Mouse (Mus musculus): ENCODE data around the gene Cog5. TPM values are rescaled to one million over a fixed set of nuclear protein-coding genes. Genes with fewer than 3 reads are reported as not detected.

Cog5 gene
- polyA plus RNA-seq, 1 experiment from 2014 or later, result 29.9 TPM

DNA sequence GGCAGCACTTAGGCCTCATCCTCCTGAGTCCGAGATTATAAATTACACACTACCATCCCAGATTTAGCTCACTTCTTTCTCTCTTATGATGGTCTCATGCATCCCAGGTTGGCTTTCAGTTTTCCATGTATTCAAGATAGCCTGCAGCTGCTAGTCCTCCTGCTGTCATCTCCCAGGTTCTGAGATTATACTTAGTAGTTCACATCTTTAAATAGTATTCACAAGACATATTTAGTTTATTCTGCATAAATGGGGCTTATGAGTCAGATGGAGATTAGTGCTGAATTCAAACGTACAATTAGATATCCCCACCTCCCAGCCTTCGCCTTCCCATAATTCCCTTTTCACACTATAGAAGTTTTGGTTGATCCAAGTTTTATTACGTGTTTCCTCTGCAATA lies 222.1 kb downstream of the Cog5 start:
- no peak for ATAC-seq (ENCODE audit: insufficient number of reproducible peaks, low FRiP score, low TSS enrichment, low read depth)
- Histone ChIP-seq H3K9me3 (no peaks in the 10 kb centered on the region), H3K4me1 (no peaks in the 10 kb centered on the region), H3K9ac (no peak overlapping the region), H3K27me3 (no peaks in the 10 kb centered on the region), H3K36me3 (no peaks in the 10 kb centered on the region), H3K27ac (no peak overlapping the region), H3K4me3 (no peak overlapping the region), H3K4me2 (no peak overlapping the region)
- WGBS, result 88% methylated on average over 4 of the region's 4 CpGs

DNA sequence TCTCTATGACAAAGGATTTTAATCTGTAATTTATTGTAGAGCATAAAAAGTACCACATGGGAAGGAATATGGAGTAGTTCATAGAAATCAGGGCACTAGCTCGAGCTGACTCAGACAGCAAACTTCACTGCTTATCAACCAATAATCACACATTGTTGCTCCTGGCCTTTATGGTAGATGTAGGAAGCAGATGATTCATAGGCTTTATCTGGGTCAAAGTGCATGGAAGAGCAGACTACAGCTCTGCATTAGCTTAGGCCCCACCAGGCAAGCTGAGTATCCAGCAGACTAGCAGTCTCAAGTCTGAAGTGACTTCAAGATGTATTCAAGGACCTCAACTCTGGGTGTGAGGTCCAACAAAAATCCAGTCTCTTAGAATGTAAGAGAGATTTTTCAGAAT lies 228.1 kb downstream of the Cog5 start:
- 72% methylated on average over 1 of the region's 1 CpGs for WGBS
- Histone ChIP-seq H3K4me1 (no peaks in the 10 kb centered on the region), H3K4me3 (no peak overlapping the region), H3K9ac (no peak overlapping the region), H3K9me3 (no peaks in the 10 kb centered on the region), H3K27ac (no peak overlapping the region), H3K27me3 (no peaks in the 10 kb centered on the region), H3K36me3 (peaks cover 15% of the 10 kb centered on the region), H3K4me2 (no peak overlapping the region)
- no peak for ATAC-seq (ENCODE audit: insufficient number of reproducible peaks, low FRiP score, low TSS enrichment, low read depth)

- H3K4me3 ChIP-seq, result no peak overlapping the region
- H3K36me3 ChIP-seq, result peaks cover 22% of the 10 kb centered on the region
- no peak overlapping the region for H3K4me2 ChIP-seq
- H3K9ac ChIP-seq, result no peak overlapping the region
- 89% methylated on average over 4 of the region's 4 CpGs for WGBS
- H3K9me3 ChIP-seq, result no peaks in the 10 kb centered on the region
- no peaks in the 10 kb centered on the region for H3K27me3 ChIP-seq
- no peaks in the 10 kb centered on the region for H3K4me1 ChIP-seq
- no peak overlapping the region for H3K27ac ChIP-seq
- ATAC-seq (ENCODE audit: insufficient number of reproducible peaks, low FRiP score, low TSS enrichment, low read depth), result no peak
Measured at GRCm38 (mm10) chr12:31884365-31884764, 229.7 kb downstream of the Cog5 start.

DNA sequence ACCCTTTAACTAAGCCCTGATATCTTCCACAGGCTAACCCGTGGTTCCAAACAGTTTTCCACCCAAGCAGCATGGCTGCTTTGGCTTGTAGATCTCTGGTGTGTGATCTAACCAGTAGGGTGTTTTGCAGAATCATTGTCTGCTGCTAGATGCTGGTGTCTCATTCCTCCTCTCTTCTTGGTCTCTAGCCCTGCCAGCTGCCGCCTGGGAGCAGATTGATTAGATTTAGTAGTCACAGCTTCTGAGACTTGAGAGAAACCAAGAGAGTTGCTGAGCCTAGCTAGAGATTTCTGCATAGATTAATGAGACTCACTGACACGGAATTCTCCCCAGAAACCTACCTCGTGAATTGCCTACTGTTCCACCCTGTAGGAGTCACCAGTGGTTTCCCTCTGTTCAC lies 230.4 kb downstream of the Cog5 start:
- 83% methylated on average over 4 of the region's 4 CpGs for WGBS
- no peak overlapping the region for H3K4me2 ChIP-seq

DNA sequence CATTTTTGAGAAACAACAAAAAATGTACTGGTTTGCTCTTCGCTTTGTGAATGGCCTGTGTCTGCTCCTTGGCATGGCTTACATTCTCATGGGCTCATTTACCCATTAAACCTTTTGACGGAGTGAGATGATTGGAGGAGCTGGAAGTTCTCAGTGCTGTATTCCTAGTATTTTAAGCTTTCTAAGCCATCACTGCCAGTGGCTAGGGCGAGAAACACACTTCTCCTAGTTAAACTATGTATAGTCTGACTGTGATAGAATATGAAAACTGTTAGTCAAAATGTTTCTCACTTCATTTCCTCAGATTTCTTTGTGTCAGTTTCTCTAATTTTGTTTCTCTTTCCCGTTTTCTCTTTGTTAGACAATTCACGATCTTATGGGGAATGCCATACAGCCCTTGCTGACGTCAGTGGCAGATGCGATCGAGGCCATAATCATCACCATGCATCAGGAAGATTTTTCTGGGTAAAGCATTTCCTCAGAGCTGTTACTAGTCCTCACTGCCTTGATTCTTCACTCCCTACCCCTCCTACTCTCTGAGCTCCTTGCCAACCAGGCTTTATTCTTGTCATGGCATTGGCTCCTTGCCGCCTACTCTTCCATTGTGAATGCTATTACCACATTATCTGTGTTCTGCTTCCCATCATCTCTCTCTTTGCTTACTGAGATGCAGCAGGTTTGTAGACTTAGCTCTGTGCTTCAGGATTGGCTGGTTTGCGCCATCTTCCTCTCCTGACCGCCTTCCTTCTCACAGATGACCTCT lies 231.4 kb downstream of the Cog5 start:
- Histone ChIP-seq H3K4me3 (no peak overlapping the region), H3K27me3 (no peaks in the 10 kb centered on the region), H3K27ac (no peak overlapping the region), H3K36me3 (peaks cover 22% of the 10 kb centered on the region), H3K9ac (no peak overlapping the region), H3K4me2 (no peak overlapping the region), H3K9me3 (no peaks in the 10 kb centered on the region), H3K4me1 (no peaks in the 10 kb centered on the region)
- no peak for ATAC-seq (ENCODE audit: insufficient number of reproducible peaks, low FRiP score, low TSS enrichment, low read depth)
- 94% methylated on average over 11 of the region's 11 CpGs for WGBS

More for the DNA sequence above, 230.4 kb downstream of the Cog5 start:
- Histone ChIP-seq H3K27ac (no peak overlapping the region), H3K4me1 (no peaks in the 10 kb centered on the region), H3K9me3 (no peaks in the 10 kb centered on the region), H3K4me3 (no peak overlapping the region), H3K9ac (no peak overlapping the region), H3K27me3 (no peaks in the 10 kb centered on the region), H3K36me3 (peaks cover 22% of the 10 kb centered on the region)
- ATAC-seq (ENCODE audit: insufficient number of reproducible peaks, low FRiP score, low TSS enrichment, low read depth), result no peak

- H3K4me2 ChIP-seq, result no peak overlapping the region
- ATAC-seq (ENCODE audit: insufficient number of reproducible peaks, low FRiP score, low TSS enrichment, low read depth), result no peak
- H3K27me3 ChIP-seq, result no peaks in the 10 kb centered on the region
- H3K4me1 ChIP-seq, result no peaks in the 10 kb centered on the region
- H3K9ac ChIP-seq, result no peak overlapping the region
- no peak overlapping the region for H3K4me3 ChIP-seq
- no peaks in the 10 kb centered on the region for H3K9me3 ChIP-seq
- H3K36me3 ChIP-seq, result peaks cover 22% of the 10 kb centered on the region
- WGBS, result 63% methylated on average over 6 of the region's 6 CpGs
- H3K27ac ChIP-seq, result no peak overlapping the region
Measured at GRCm38 (mm10) chr12:31890685-31891084, 236.0 kb downstream of the Cog5 start.

DNA sequence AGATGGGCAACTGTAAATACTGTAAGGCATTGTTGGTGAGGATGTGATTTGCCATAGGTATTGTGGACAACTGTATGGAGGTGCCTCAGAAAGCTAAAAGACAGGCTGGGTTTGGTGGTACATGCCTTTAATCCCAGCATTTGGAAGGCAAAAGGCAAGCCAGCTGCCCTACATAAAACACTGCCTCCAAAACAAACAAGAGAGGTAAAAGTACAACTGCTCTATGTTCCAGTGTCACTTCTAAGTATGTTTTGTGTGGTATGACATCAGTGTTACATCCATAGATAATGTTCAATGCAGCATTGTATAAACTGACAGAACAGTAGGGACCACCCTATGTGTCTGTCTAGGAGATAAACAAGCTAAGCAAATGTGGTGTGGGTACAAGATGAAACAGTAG lies 237.4 kb downstream of the Cog5 start:
- Histone ChIP-seq H3K4me2 (no peak overlapping the region), H3K27ac (no peak overlapping the region), H3K27me3 (no peaks in the 10 kb centered on the region), H3K4me1 (peaks cover 8% of the 10 kb centered on the region; the same call in 1 of the 2 replicates), H3K4me3 (no peak overlapping the region), H3K9me3 (no peaks in the 10 kb centered on the region), H3K9ac (no peak overlapping the region), H3K36me3 (peaks cover 12% of the 10 kb centered on the region; the same call in 1 of the 2 replicates)
- no peak for ATAC-seq (ENCODE audit: insufficient number of reproducible peaks, low FRiP score, low TSS enrichment, low read depth)

DNA sequence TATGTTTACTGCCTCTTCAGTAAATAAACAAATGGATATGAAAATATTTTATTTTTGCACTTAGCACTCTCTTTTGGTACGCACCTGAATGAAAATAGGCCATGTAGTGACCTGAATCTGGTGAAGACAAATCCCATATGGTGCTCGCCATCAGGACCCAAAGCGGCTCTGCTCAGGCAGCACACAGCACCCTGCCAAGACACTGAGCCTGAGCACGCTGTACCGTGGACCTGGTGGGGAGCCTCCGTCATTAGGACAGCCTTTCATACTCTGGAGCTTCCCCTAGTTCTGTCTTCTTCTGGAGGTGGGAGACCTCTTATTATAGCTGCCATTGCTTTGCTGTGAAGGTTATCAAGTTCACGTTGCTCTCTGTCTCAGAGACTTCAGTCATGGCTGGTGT lies 238.1 kb downstream of the Cog5 start:
- ATAC-seq (ENCODE audit: insufficient number of reproducible peaks, low FRiP score, low TSS enrichment, low read depth), result no peak
- no peak overlapping the region for H3K9ac ChIP-seq

GRCm38 (mm10) chr12:31895095-31895734 lies 240.5 kb downstream of the Cog5 start:
- no peak for ATAC-seq (ENCODE audit: insufficient number of reproducible peaks, low FRiP score, low TSS enrichment, low read depth)
- H3K36me3 ChIP-seq, result no peaks in the 10 kb centered on the region; the same call in 1 of the 2 replicates
- no peaks in the 10 kb centered on the region for H3K27me3 ChIP-seq
- no peaks in the 10 kb centered on the region for H3K9me3 ChIP-seq
- H3K9ac ChIP-seq, result no peak overlapping the region
- peaks cover 9% of the 10 kb centered on the region; the same call in 1 of the 2 replicates for H3K4me1 ChIP-seq
- no peak overlapping the region for H3K4me3 ChIP-seq
- 50% methylated on average over 8 of the region's 8 CpGs for WGBS
- no peak overlapping the region for H3K27ac ChIP-seq
- no peak overlapping the region for H3K4me2 ChIP-seq

More for the DNA sequence above, 238.1 kb downstream of the Cog5 start:
- Histone ChIP-seq H3K4me2 (no peak overlapping the region), H3K9me3 (no peaks in the 10 kb centered on the region), H3K27me3 (no peaks in the 10 kb centered on the region), H3K36me3 (peaks cover 7% of the 10 kb centered on the region; the same call in 1 of the 2 replicates), H3K27ac (no peak overlapping the region), H3K4me3 (no peak overlapping the region), H3K4me1 (peaks cover 9% of the 10 kb centered on the region; the same call in 1 of the 2 replicates)
- 89% methylated on average over 7 of the region's 7 CpGs for WGBS

- no peaks in the 10 kb centered on the region for H3K9me3 ChIP-seq
- H3K4me1 ChIP-seq, result peaks cover 9% of the 10 kb centered on the region; the same call in 1 of the 2 replicates
- 32% methylated on average over 2 of the region's 2 CpGs for WGBS
- no peak overlapping the region for H3K4me2 ChIP-seq
- H3K27me3 ChIP-seq, result no peaks in the 10 kb centered on the region
- H3K36me3 ChIP-seq, result peaks cover 4% of the 10 kb centered on the region; the same call in 1 of the 2 replicates
- H3K27ac ChIP-seq, result no peak overlapping the region
- no peak for ATAC-seq (ENCODE audit: insufficient number of reproducible peaks, low FRiP score, low TSS enrichment, low read depth)
- no peak overlapping the region for H3K9ac ChIP-seq
- H3K4me3 ChIP-seq, result no peak overlapping the region
Measured at GRCm38 (mm10) chr12:31895888-31896287, 241.2 kb downstream of the Cog5 start.

- H3K4me3 ChIP-seq, result no peak overlapping the region
- WGBS, result 24% methylated on average over 5 of the region's 5 CpGs
- no peak overlapping the region for H3K27ac ChIP-seq
- no peak for ATAC-seq (ENCODE audit: insufficient number of reproducible peaks, low FRiP score, low TSS enrichment, low read depth)
- no peak overlapping the region for H3K9ac ChIP-seq
- no peak overlapping the region for H3K4me2 ChIP-seq
- H3K9me3 ChIP-seq, result no peaks in the 10 kb centered on the region
- peaks cover 4% of the 10 kb centered on the region; the same call in 1 of the 2 replicates for H3K36me3 ChIP-seq
- H3K4me1 ChIP-seq, result peaks cover 9% of the 10 kb centered on the region; the same call in 1 of the 2 replicates
- H3K27me3 ChIP-seq, result no peaks in the 10 kb centered on the region
Measured at GRCm38 (mm10) chr12:31896295-31896694, 241.6 kb downstream of the Cog5 start.

GRCm38 (mm10) chr12:31896986-31897385 lies 242.3 kb downstream of the Cog5 start:
- Histone ChIP-seq H3K36me3 (peaks cover 4% of the 10 kb centered on the region; the same call in 1 of the 2 replicates), H3K4me2 (no peak overlapping the region), H3K4me1 (peaks cover 9% of the 10 kb centered on the region; the same call in 1 of the 2 replicates), H3K27ac (no peak overlapping the region), H3K9ac (no peak overlapping the region), H3K27me3 (no peaks in the 10 kb centered on the region), H3K9me3 (no peaks in the 10 kb centered on the region), H3K4me3 (no peak overlapping the region)
- WGBS, result 43% methylated on average over 8 of the region's 8 CpGs
- ATAC-seq (ENCODE audit: insufficient number of reproducible peaks, low FRiP score, low TSS enrichment, low read depth), result no peak
